Mouse (Mus musculus): ENCODE data around the gene Nrros.

Nrros gene
- long read RNA-seq, experiment 1, partial matches to known transcripts, result 0 of 4 reads
- long read RNA-seq, experiment 1, other reads (novel, unspliced or antisense), result 0 of 4 reads
- long read RNA-seq, experiment 2, transcript Nrros-201 (3 exons, 2,548 nt), result major isoform, 6 of 11 reads
- long read RNA-seq, experiment 2, partial matches to known transcripts, result 0 of 11 reads
- long read RNA-seq, experiment 2, other reads (novel, unspliced or antisense), result 4 of 11 reads

GRCm38 (mm10) chr16:32165281-32165821, at the start of gene Nrros:
Nrros (minus strand) TSS chr16:32165594.
- intact Hi-C loops (cut with DNase I), result no loop called here

GRCm38 (mm10) chr16:32214804-32215576, 49.6 kb upstream of the Nrros start:
- intact Hi-C loops (cut with DNase I), result no loop called here

- intact Hi-C loops (cut with DNase I), result no loop called here
Measured at GRCm38 (mm10) chr16:32214156-32214555, 48.8 kb upstream of the Nrros start.

- intact Hi-C loops (cut with DNase I), result loop anchor here (5.0 kb wide), 1 partner anchor 88 kb away; no protein-coding TSS in a partner anchor
Measured at GRCm38 (mm10) chr16:32204902-32205301, 39.5 kb upstream of the Nrros start.

GRCm38 (mm10) chr16:32202681-32203080, 37.3 kb upstream of the Nrros start:
- intact Hi-C loops (cut with DNase I), result loop anchor here (5.0 kb wide), 1 partner anchor 85 kb away; no protein-coding TSS in a partner anchor

GRCm38 (mm10) chr16:32201004-32201325, 35.6 kb upstream of the Nrros start:
- intact Hi-C loops (cut with DNase I), result loop anchor here (5.0 kb wide), 1 partner anchor 84 kb away; no protein-coding TSS in a partner anchor

- intact Hi-C loops (cut with DNase I), result loop anchor here (5.0 kb wide), 1 partner anchor 83 kb away; no protein-coding TSS in a partner anchor
Measured at GRCm38 (mm10) chr16:32200256-32201003, 35.0 kb upstream of the Nrros start.

GRCm38 (mm10) chr16:32190011-32190441, 24.6 kb upstream of the Nrros start:
- intact Hi-C loops (cut with DNase I), result no loop called here

GRCm38 (mm10) chr16:32189109-32189508, 23.7 kb upstream of the Nrros start:
- intact Hi-C loops (cut with DNase I), result no loop called here

- intact Hi-C loops (cut with DNase I), result no loop called here
Measured at GRCm38 (mm10) chr16:32186056-32186455, 20.7 kb upstream of the Nrros start.

- intact Hi-C loops (cut with DNase I), result no loop called here
Measured at GRCm38 (mm10) chr16:32179333-32179901, 14.0 kb upstream of the Nrros start, which contains the start of gene Bex6. Bex6 (plus strand) TSS chr16:32179823.

GRCm38 (mm10) chr16:32176896-32177686, 11.7 kb upstream of the Nrros start:
- intact Hi-C loops (cut with DNase I), result no loop called here

GRCm38 (mm10) chr16:32175029-32175428, 9.6 kb upstream of the Nrros start:
- intact Hi-C loops (cut with DNase I), result no loop called here

- intact Hi-C loops (cut with DNase I), result no loop called here
Measured at GRCm38 (mm10) chr16:32174340-32175005, 9.1 kb upstream of the Nrros start.

GRCm38 (mm10) chr16:32173401-32173800, 8.0 kb upstream of the Nrros start:
- intact Hi-C loops (cut with DNase I), result no loop called here

GRCm38 (mm10) chr16:32171031-32171731, 5.8 kb upstream of the Nrros start:
- intact Hi-C loops (cut with DNase I), result no loop called here

GRCm38 (mm10) chr16:32167819-32168545, 2.6 kb upstream of the Nrros start:
- intact Hi-C loops (cut with DNase I), result no loop called here

- intact Hi-C loops (cut with DNase I), result no loop called here
Measured at GRCm38 (mm10) chr16:32164396-32165027, 882 bp downstream of the Nrros start.

Measured in adrenal gland (tissue).